Mouse (Mus musculus) 3T3-L1 (cell line): ENCODE measurements around the gene Dapk2.
A peak's percentile ranks its signal among the peaks of the same experiment; 100 is the strongest.
"Not testable (repeated sequence)": the region's sequence is repeated elsewhere in the genome, so short reads cannot be mapped to it uniquely, and the experiment has no call there.

Source experiments
- DNase-seq: peaks from one replicate; pipeline ENCODE4 v3.0.0-alpha.2; 2015; ENCODE audit warnings: low read depth, low spot score

Gene Dapk2

GRCm38 (mm10) chr9:66274657-66275056 is 116.6 kb downstream of the Dapk2 start:
- no peak for DNase-seq

GRCm38 (mm10) chr9:66275267-66275991 is 117.4 kb downstream of the Dapk2 start:
- peak; percentile 42 for DNase-seq

GRCm38 (mm10) chr9:66276062-66276461 is 118.0 kb downstream of the Dapk2 start:
- DNase-seq = no peak

- DNase-seq = peak; percentile 60
Measured at GRCm38 (mm10) chr9:66276697-66277385, 118.8 kb downstream of the Dapk2 start.

- no peak for DNase-seq
Measured at GRCm38 (mm10) chr9:66279647-66280046, 121.6 kb downstream of the Dapk2 start.

GRCm38 (mm10) chr9:66280496-66280895 is 122.5 kb downstream of the Dapk2 start:
- DNase-seq = no peak

- DNase-seq = no peak
Measured at GRCm38 (mm10) chr9:66281501-66281951, 123.5 kb downstream of the Dapk2 start.

- no peak for DNase-seq
Measured at GRCm38 (mm10) chr9:66282582-66282981, 124.6 kb downstream of the Dapk2 start.

- DNase-seq = peak; percentile 79
Measured at GRCm38 (mm10) chr9:66283565-66284203, 125.7 kb downstream of the Dapk2 start.

GRCm38 (mm10) chr9:66285241-66285640 is 127.2 kb downstream of the Dapk2 start:
- not testable (repeated sequence) for DNase-seq

- DNase-seq = no peak
Measured at GRCm38 (mm10) chr9:66285901-66286300, 127.9 kb downstream of the Dapk2 start.

- DNase-seq = no peak
Measured at GRCm38 (mm10) chr9:66290727-66291126, 132.7 kb downstream of the Dapk2 start.

GRCm38 (mm10) chr9:66293319-66293718 is 135.3 kb downstream of the Dapk2 start:
- no peak for DNase-seq

GRCm38 (mm10) chr9:66294227-66294626 is 136.2 kb downstream of the Dapk2 start:
- DNase-seq = no peak

- no peak for DNase-seq
Measured at GRCm38 (mm10) chr9:66294980-66295410, 137.0 kb downstream of the Dapk2 start.

GRCm38 (mm10) chr9:66295577-66296120 is 137.6 kb downstream of the Dapk2 start:
- no peak for DNase-seq

- no peak for DNase-seq
Measured at GRCm38 (mm10) chr9:66298783-66299182, 140.8 kb downstream of the Dapk2 start.

GRCm38 (mm10) chr9:66300448-66301027 is 142.5 kb downstream of the Dapk2 start:
- DNase-seq = no peak

- no peak for DNase-seq
Measured at GRCm38 (mm10) chr9:66304320-66305090, 146.5 kb downstream of the Dapk2 start.

GRCm38 (mm10) chr9:66305121-66306112 is 147.4 kb downstream of the Dapk2 start:
- peak; percentile 31 for DNase-seq
